Mouse (Mus musculus) intestine, postnatal 0 days (tissue): Measurements from ENCODE around the gene Zan. TPM values are rescaled to one million over a fixed set of nuclear protein-coding genes. Genes with fewer than 3 reads are reported as not detected.
A peak's percentile ranks its signal among the peaks of the same experiment; 100 is the strongest.
"Not testable (repeated sequence)": the region's sequence is repeated elsewhere in the genome, so short reads cannot be mapped to it uniquely, and the experiment has no call there.

Source experiments
- ATAC-seq: fragments of 200-750 bp; cut with Nextera tagmentation; 2 replicates; pipeline ENCODE4 v1.8.0; 2017; ENCODE audit warnings: mild to moderate bottlenecking, moderate TSS enrichment, moderate library complexity
- H3K27ac ChIP-seq: fragments of 300-500 bp; sonication (generic); 2 replicates; pipeline ENCODE4 v1.5.1; 2014; ENCODE audit warnings: mild to moderate bottlenecking, low read depth, low read length, moderate library complexity
- H3K27me3 ChIP-seq: fragments of 300-500 bp; sonication (generic); replicated peaks from 2 replicates; pipeline ENCODE4 v1.6.1; 2014; ENCODE audit warnings: low read length, mixed read lengths; ENCODE audit not compliant: control insufficient read depth, insufficient read depth
- H3K36me3 ChIP-seq: fragments of 300-500 bp; sonication (generic); 2 replicates; pipeline ENCODE4 v1.6.1; 2014; ENCODE audit warnings: mild to moderate bottlenecking, moderate library complexity; ENCODE audit not compliant: control insufficient read depth, insufficient read depth
- H3K4me1 ChIP-seq: fragments of 300-500 bp; sonication (generic); replicated peaks from 2 replicates; pipeline ENCODE4 v1.6.1; 2014; ENCODE audit warnings: antibody characterized with exemption, low read length, mixed read lengths; ENCODE audit not compliant: control insufficient read depth, insufficient read depth
- H3K4me2 ChIP-seq: fragments of 300-500 bp; sonication (generic); replicated peaks from 2 replicates; pipeline ENCODE4 v1.6.1; 2014; ENCODE audit warnings: low read depth, mild to moderate bottlenecking, moderate library complexity
- H3K4me3 ChIP-seq: fragments of 300-500 bp; sonication (generic); 2 replicates; pipeline ENCODE4 v1.5.1; 2014; ENCODE audit warnings: low read depth, low read length
- H3K9ac ChIP-seq: fragments of 300-500 bp; sonication (generic); 2 replicates; pipeline ENCODE4 v1.6.1; 2014; ENCODE audit warnings: mild to moderate bottlenecking, low read depth, low read length
- H3K9me3 ChIP-seq: fragments of 300-500 bp; sonication (generic); 2 replicates; pipeline ENCODE4 v1.6.1; 2016; ENCODE audit warnings: mixed run types; ENCODE audit not compliant: control insufficient read depth
- CTCF ChIP-seq: sonication (generic); IDR thresholded peaks from 2 replicates; pipeline ENCODE4 v1.5.1; 2016; ENCODE audit warnings: low read depth, mild to moderate bottlenecking, control low read depth, antibody characterized with exemption, moderate library complexity
- WGBS: fragments of 180-500 bp; shearing (Covaris S2); extraction: QIAGEN DNeasy Blood & Tissue Kit; methylation state at CpG from one replicate; pipeline ENCODE4 v1.1.7; 2014; 5-methylcytosine and 5-hydroxymethylcytosine counted together
- polyA plus RNA-seq: library from polyadenylated mRNA; unstranded; fragments of >200 nt; fragmentation: Nextera tagmentation; extraction: Ambion mirVana; gene quantifications from 2 replicates; pipeline ENCODE4 v1.2.1, GENCODE M21; 2015

Zan gene
- polyA plus RNA-seq, 1 experiment from 2014 or later = 0.35 TPM

- Histone ChIP-seq H3K9me3 (no peaks in the 10 kb centered on the region), H3K27me3 (no peaks in the 10 kb centered on the region), H3K36me3 (peaks cover 3% of the 10 kb centered on the region; the same call in 1 of the 2 replicates), H3K4me1 (no peaks in the 10 kb centered on the region), H3K4me2 (no peak overlapping the region), H3K4me3 (no peak overlapping the region), H3K27ac (no peak overlapping the region), H3K9ac (no peak overlapping the region)
- TF ChIP-seq CTCF = no peak
- 73% methylated on average over 6 of the region's 6 CpGs for WGBS
- no peak for ATAC-seq
Measured at GRCm38 (mm10) chr5:137433889-137434288, 43.0 kb downstream of the Zan start.

DNA sequence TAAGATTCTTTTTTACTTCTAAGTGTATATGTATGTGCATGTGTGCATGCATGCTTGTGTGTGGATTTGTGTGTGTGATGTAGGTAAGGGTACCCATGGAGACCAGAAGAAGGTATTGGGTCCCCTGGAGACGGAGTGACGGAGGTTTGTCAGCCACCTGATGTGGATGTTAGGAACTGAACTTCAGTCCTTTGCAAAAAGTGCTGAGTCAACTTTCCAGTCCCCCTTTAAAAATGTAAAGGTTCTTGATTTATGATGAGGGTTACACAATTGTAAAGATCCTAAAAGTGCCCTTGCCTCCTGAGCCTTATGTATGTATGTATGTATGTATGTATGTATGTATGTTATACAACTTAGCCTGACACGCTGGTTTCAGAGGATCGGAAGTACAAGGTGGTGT lies 46.5 kb downstream of the Zan start:
- not testable (repeated sequence) for H3K4me1 ChIP-seq, H3K27me3 ChIP-seq, H3K9ac ChIP-seq, ATAC-seq, H3K9me3 ChIP-seq, H3K4me3 ChIP-seq, H3K4me2 ChIP-seq, H3K27ac ChIP-seq, H3K36me3 ChIP-seq
- WGBS = 86% methylated on average over 4 of the region's 4 CpGs

- Histone ChIP-seq H3K4me1 (no peaks in the 10 kb centered on the region), H3K27ac (no peak overlapping the region), H3K36me3 (no peaks in the 10 kb centered on the region), H3K4me3 (no peak overlapping the region), H3K4me2 (0 out of 2 replicates have a peak overlapping the region, but pooled peaks have one; percentile 10), H3K9ac (no peak overlapping the region), H3K9me3 (no peaks in the 10 kb centered on the region), H3K27me3 (no peaks in the 10 kb centered on the region)
- no peak for TF ChIP-seq CTCF
- WGBS = 43% methylated on average over 6 of the region's 6 CpGs
- ATAC-seq = no peak
Measured at GRCm38 (mm10) chr5:137425648-137426047, 51.2 kb downstream of the Zan start.

GRCm38 (mm10) chr5:137419841-137420240 lies 57.0 kb downstream of the Zan start:
- Histone ChIP-seq H3K9ac (no peak overlapping the region), H3K27me3 (no peaks in the 10 kb centered on the region), H3K4me2 (peak overlapping the region; percentile 24), H3K36me3 (no peaks in the 10 kb centered on the region; the same call in 1 of the 2 replicates), H3K27ac (peak overlapping the region; percentile 50; the same call in 1 of the 2 replicates), H3K4me3 (no peak overlapping the region), H3K9me3 (no peaks in the 10 kb centered on the region), H3K4me1 (no peaks in the 10 kb centered on the region)
- no peak for TF ChIP-seq CTCF
- WGBS = 37% methylated on average over 4 of the region's 4 CpGs
- ATAC-seq = peak; percentile 95

DNA sequence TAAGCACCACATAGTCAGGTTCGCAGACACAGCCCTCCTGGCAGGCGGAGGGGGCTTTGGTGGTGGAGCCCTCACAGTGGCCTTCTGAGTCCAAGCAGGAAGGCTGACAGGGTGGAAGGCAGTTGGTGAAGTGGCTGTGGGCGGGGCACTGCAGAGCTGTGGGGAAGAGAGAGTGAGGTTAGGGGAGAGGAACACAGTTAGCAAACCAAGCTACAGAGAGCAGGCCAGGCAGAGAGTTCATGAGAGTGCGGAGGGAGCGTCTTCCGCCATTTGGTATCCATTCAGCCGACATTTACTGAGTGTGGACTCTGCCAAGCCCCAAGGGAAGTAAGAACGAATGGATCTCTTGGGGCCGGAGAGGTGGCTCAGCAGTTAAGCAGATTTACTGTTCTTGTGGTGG lies 57.8 kb downstream of the Zan start:
- no peak overlapping the region for H3K4me3 ChIP-seq
- H3K9me3 ChIP-seq = no peaks in the 10 kb centered on the region
- no peaks in the 10 kb centered on the region; the same call in 1 of the 2 replicates for H3K36me3 ChIP-seq
- H3K27ac ChIP-seq = peak overlapping the region; percentile 50; the same call in 1 of the 2 replicates
- H3K27me3 ChIP-seq = no peaks in the 10 kb centered on the region
- no peaks in the 10 kb centered on the region for H3K4me1 ChIP-seq
- ATAC-seq = no peak
- no peak for TF ChIP-seq CTCF
- H3K9ac ChIP-seq = no peak overlapping the region
- WGBS = 60% methylated on average over 9 of the region's 9 CpGs
- peak overlapping the region; percentile 24 for H3K4me2 ChIP-seq

GRCm38 (mm10) chr5:137414253-137414652 lies 62.6 kb downstream of the Zan start:
- H3K36me3 ChIP-seq = no peaks in the 10 kb centered on the region; the same call in 1 of the 2 replicates
- no peaks in the 10 kb centered on the region for H3K4me1 ChIP-seq
- no peak overlapping the region for H3K4me2 ChIP-seq
- no peak overlapping the region for H3K27ac ChIP-seq
- H3K9ac ChIP-seq = no peak overlapping the region
- no peaks in the 10 kb centered on the region for H3K9me3 ChIP-seq
- 38% methylated on average over 5 of the region's 5 CpGs for WGBS
- no peak for TF ChIP-seq CTCF
- H3K4me3 ChIP-seq = no peak overlapping the region
- H3K27me3 ChIP-seq = no peaks in the 10 kb centered on the region
- ATAC-seq = no peak

DNA sequence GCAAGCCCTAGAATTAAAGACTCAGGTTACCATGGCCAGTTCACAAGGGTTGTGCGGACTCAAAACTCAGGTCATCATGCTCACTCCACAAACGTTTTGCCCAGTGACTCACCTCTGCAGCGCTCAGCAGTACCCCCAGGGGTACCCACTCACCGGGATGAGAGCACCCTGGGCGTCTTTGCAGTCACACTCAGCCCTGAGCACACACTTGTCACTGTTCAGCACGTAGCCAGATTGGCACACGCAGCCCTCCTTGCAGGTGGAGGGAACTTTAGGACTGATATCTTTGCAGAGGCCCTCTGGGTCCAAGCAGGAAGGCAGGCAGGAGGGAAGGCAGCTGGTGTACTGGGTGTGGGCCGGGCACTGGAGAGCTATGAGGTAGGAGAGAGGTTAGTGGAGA lies 65.6 kb downstream of the Zan start:
- Histone ChIP-seq H3K4me1 (no peaks in the 10 kb centered on the region), H3K4me2 (no peak overlapping the region), H3K27me3 (no peaks in the 10 kb centered on the region), H3K9ac (no peak overlapping the region), H3K36me3 (no peaks in the 10 kb centered on the region; the same call in 1 of the 2 replicates), H3K9me3 (no peaks in the 10 kb centered on the region), H3K4me3 (no peak overlapping the region), H3K27ac (no peak overlapping the region)
- 77% methylated on average over 8 of the region's 8 CpGs for WGBS
- no peak for TF ChIP-seq CTCF
- ATAC-seq = no peak
